9 mouse cellular contexts compared by ENCODE assay signal in the genomic region with DNA sequence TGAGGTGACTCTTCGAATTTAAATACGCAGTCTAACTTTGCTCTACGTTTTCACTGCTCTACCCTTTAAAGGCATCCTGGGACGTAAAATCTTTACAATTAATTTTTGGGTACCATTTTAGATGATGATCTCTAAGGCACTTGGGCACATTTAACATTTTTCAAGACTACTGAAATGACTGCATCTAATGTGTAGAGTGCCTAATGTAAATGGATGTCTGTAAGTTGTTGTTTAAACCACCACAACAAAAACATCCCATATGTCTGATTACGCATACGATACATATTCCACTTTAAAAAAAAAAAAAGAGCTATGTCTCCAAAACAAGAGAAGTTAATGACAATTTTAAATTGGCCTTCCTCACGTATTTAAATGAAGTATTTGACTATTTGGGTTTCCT.
DNase-seq lines count a peak whose midpoint lies in the region; ATAC-seq lines count a peak whose summit lies in the region.
"Had no signal": no experiment of that assay in that cellular context is flagged by ENCODE, and none has a peak within 500 bp of the region (broad histone marks: within the 10 kb centered on the region; RNA-seq: fewer than 3 reads in every experiment).

No protein-coding gene starts in this region.

- no peaks in the 10 kb centered on the region for H3K9me3 ChIP-seq in neural tube, embryonic 11.5 days (ENCODE audit: control insufficient read depth, low read length)
- H3K9me3 ChIP-seq in liver, embryonic 13.5 days (replicated peaks): no peaks in the 10 kb centered on the region

- peak overlapping the region; percentile 40; the same call in 1 of the 2 replicates for H3K9ac ChIP-seq in neural tube, embryonic 11.5 days (ENCODE audit: low read length)
- peak overlapping the region; percentile 62 for H3K9ac ChIP-seq in liver, embryonic 13.5 days

- peak overlapping the region; percentile 42 for H3K4me2 ChIP-seq in neural tube, embryonic 11.5 days (ENCODE audit: low read depth)
- peak overlapping the region; percentile 70 for H3K4me2 ChIP-seq in liver, embryonic 13.5 days

- no peak for DNase-seq in frontal cortex, postnatal 10 days (ENCODE audit: low spot score in 2 of 2)
- no peak for DNase-seq in neural tube, embryonic 11.5 days (ENCODE audit: low spot score)
- no peak for DNase-seq in neural tube, embryonic 10.5 days (ENCODE audit: extremely low spot score, low spot score)
- DNase-seq in liver, embryonic 13.5 days: no peak
- DNase-seq in urinary bladder, postnatal 4 days (ENCODE audit: low spot score in 2 of 2): no peak
- DNase-seq in gastrocnemius, postnatal 36 days: no peak
- no peak for DNase-seq in T-cell, adult 2 months (ENCODE audit: low spot score)
- DNase-seq: adrenal gland, adult 8-10 months had no signal

- H3K36me3 ChIP-seq in neural tube, embryonic 11.5 days (ENCODE audit: control insufficient read depth, insufficient read depth, low read length): no peaks in the 10 kb centered on the region
- H3K36me3 ChIP-seq in liver, embryonic 13.5 days: no peaks in the 10 kb centered on the region

- peaks cover 12% of the 10 kb centered on the region; the same call in 1 of the 2 replicates for H3K4me1 ChIP-seq in neural tube, embryonic 11.5 days (ENCODE audit: control insufficient read depth, insufficient read depth, low read length)
- peaks cover 14% of the 10 kb centered on the region for H3K4me1 ChIP-seq in liver, embryonic 13.5 days (replicated peaks)

- H3K27me3 ChIP-seq in neural tube, embryonic 11.5 days (ENCODE audit: control insufficient read depth, insufficient read depth, low read length): no peaks in the 10 kb centered on the region
- H3K27me3 ChIP-seq in liver, embryonic 13.5 days: no peaks in the 10 kb centered on the region

- ATAC-seq in frontal cortex, adult (ENCODE audit: low TSS enrichment): peak; percentile 2; the same call in 1 of the 2 replicates
- ATAC-seq in neural tube, embryonic 11.5 days (ENCODE audit: insufficient read depth, low FRiP score, low TSS enrichment): no peak
- no peak for ATAC-seq in liver, embryonic 13.5 days (ENCODE audit: low read depth)

- intact Hi-C loops in gastrocnemius, postnatal 36 days (cut with DNase I): no loop called here

- H3K27ac ChIP-seq in neural tube, embryonic 11.5 days (ENCODE audit: low read depth, low read length): peak overlapping the region; percentile 75
- no peak overlapping the region for H3K27ac ChIP-seq in liver, embryonic 13.5 days

- H3K4me3 ChIP-seq in neural tube, embryonic 11.5 days (ENCODE audit: low read depth, low read length): peak overlapping the region; percentile 26
- H3K4me3 ChIP-seq in liver, embryonic 13.5 days (replicated peaks): peak overlapping the region; percentile 54

- WGBS in neural tube, embryonic 11.5 days: 52% methylated on average over 7 of the region's 7 CpGs
- WGBS in liver, embryonic 13.5 days (ENCODE audit: insufficient replicate concordance): 72% methylated on average over 7 of the region's 7 CpGs
